Mouse (Mus musculus) lung, adult 2 months (tissue): ENCODE results near the gene Trpv3.

Experiments
- CTCF ChIP-seq: fragments of 200-500 bp; IDR thresholded peaks from 2 replicates; pipeline ENCODE4 v1.5.1; 2011; ENCODE audit warnings: mild to moderate bottlenecking, low read length, control low read depth; ENCODE audit not compliant: insufficient read depth
- POLR2A ChIP-seq: fragments of 200-500 bp; IDR thresholded peaks from 2 replicates; pipeline ENCODE4 v1.6.1; 2011; ENCODE audit warnings: low read depth, mild to moderate bottlenecking, control low read depth, low read length, borderline replicate concordance; ENCODE audit errors: extremely low read depth

DNA sequence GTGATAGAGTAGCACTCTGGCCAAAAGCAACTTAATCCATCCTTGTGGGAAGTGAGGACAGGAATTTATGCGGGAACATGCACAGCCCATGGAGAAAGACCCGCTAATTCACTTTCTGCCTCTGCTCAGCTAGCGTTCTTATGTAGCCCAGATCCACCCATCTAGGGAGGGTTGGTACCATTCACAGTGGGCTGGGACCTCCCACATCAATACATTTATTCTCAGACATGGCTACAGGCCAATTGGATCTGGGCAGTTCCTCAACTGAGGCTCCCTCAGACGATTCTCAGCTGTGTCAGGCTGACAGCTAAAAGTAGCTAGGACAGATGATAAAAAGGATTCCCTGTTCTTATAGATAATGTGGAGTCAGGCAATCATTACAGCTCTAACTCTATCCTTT, 60.2 kb downstream of the Trpv3 start:
- TF ChIP-seq POLR2A (no peak), CTCF (no peak)
